Mouse (Mus musculus) thymus, postnatal 14 days (tissue): ENCODE measurements around the gene Srgap1.

Source experiments
- DNase-seq: peaks from one replicate; pipeline ENCODE4 v3.0.0; 2021

Gene Srgap1

GRCm38 (mm10) chr10:122016631-122017030, 30.5 kb downstream of the Srgap1 start:
- no peak for DNase-seq

GRCm38 (mm10) chr10:122012321-122012720, 34.8 kb downstream of the Srgap1 start:
- no peak for DNase-seq

GRCm38 (mm10) chr10:122008731-122009391, 38.3 kb downstream of the Srgap1 start:
- peak; percentile 6 for DNase-seq

GRCm38 (mm10) chr10:122008370-122008730, 38.8 kb downstream of the Srgap1 start:
- DNase-seq: no peak

GRCm38 (mm10) chr10:122006606-122007005, 40.5 kb downstream of the Srgap1 start:
- no peak for DNase-seq

GRCm38 (mm10) chr10:122006151-122006550, 41.0 kb downstream of the Srgap1 start:
- no peak for DNase-seq

GRCm38 (mm10) chr10:122005560-122005959, 41.6 kb downstream of the Srgap1 start:
- DNase-seq: no peak

- no peak for DNase-seq
These were observed 44.2 kb downstream of the Srgap1 start for GRCm38 (mm10) chr10:122002930-122003329.

GRCm38 (mm10) chr10:121998806-121999205, 48.3 kb downstream of the Srgap1 start:
- no peak for DNase-seq

- no peak for DNase-seq
These were observed 50.6 kb downstream of the Srgap1 start for GRCm38 (mm10) chr10:121996500-121996899.

- DNase-seq: no peak
These were observed 51.7 kb downstream of the Srgap1 start for GRCm38 (mm10) chr10:121995448-121995847.

- DNase-seq: no peak
These were observed 52.5 kb downstream of the Srgap1 start for GRCm38 (mm10) chr10:121994660-121995059.

GRCm38 (mm10) chr10:121992609-121993008, 54.5 kb downstream of the Srgap1 start:
- no peak for DNase-seq

GRCm38 (mm10) chr10:121986997-121987396, 60.1 kb downstream of the Srgap1 start:
- DNase-seq: no peak

GRCm38 (mm10) chr10:121984887-121985286, 62.2 kb downstream of the Srgap1 start:
- no peak for DNase-seq

GRCm38 (mm10) chr10:121983993-121984610, 63.0 kb downstream of the Srgap1 start:
- DNase-seq: no peak

- DNase-seq: no peak
These were observed 71.8 kb downstream of the Srgap1 start for GRCm38 (mm10) chr10:121975330-121975729.

- no peak for DNase-seq
These were observed 72.5 kb downstream of the Srgap1 start for GRCm38 (mm10) chr10:121974591-121974990.

GRCm38 (mm10) chr10:121973281-121973680, 73.8 kb downstream of the Srgap1 start:
- DNase-seq: no peak

- DNase-seq: no peak
These were observed 74.7 kb downstream of the Srgap1 start for GRCm38 (mm10) chr10:121972249-121972892.

GRCm38 (mm10) chr10:121971658-121972057, 75.5 kb downstream of the Srgap1 start:
- no peak for DNase-seq

GRCm38 (mm10) chr10:121970912-121971311, 76.2 kb downstream of the Srgap1 start:
- no peak for DNase-seq

- no peak for DNase-seq
These were observed 83.0 kb downstream of the Srgap1 start for GRCm38 (mm10) chr10:121964114-121964513.

- DNase-seq: no peak
These were observed 85.1 kb downstream of the Srgap1 start for GRCm38 (mm10) chr10:121962053-121962452.
